Comparison of ENCODE assay signal across 8 mouse cellular contexts in the genomic region with DNA sequence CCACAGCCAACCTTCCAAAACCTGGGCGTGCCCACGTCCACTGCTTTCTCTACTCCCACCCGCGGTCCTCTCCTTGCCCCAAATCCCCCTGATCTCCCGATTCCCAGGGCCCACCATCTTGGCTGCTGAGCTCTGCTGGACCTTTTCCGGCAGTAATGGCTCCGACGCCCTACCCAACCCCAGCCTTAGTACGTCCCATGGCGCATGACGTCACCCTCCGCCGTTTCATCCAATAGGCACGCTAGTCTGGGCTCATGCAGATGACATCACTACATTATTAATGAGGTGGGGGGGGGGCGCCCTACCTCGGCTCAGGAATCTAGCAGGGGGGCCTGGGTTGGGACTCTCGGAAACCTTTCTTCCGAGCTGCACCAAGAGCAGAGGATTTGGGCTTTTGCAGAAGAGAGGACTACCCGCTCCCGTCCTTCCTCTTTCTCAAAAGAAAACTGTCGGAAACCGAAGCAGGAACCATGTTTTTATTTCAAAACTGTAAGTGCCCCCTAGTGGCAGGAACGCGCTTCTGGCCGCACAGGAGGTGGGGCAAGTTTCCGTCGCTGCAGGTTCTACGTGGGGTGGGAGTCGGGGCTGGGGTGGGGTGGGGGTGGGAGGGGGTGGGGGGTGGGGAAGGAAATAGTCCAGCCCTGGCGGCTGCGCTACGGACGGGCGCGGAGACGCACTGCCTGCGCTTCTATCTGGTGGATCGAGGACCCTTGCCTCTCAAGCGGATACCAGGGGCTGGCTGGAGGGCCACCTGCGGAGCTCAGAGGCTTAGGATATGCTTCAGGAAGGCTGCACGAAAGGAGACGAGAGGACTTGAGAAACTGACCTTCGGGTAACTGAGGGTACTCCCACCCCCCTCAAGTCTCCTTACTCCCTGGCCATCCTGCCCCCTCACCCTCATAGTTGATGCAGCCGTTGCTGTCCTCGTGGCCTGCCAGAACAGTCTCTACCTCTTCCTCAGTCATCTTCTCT. TPM values are rescaled to one million over a fixed set of nuclear protein-coding genes. Genes with fewer than 3 reads are reported as not detected.
A peak's percentile ranks its signal among the peaks of the same experiment; 100 is the strongest.
DNase-seq lines count a peak whose midpoint lies in the region; ATAC-seq and TF ChIP-seq lines count a peak whose summit lies in the region.

A gene (minus strand): TSS at position 451 of the 972 bp plus-strand sequence.

- peaks cover 8% of the 10 kb centered on the region for H3K27me3 ChIP-seq in hindbrain, embryonic 10.5 days (ENCODE audit: insufficient read depth, poor library complexity, severe bottlenecking)
- H3K27me3 ChIP-seq in lung, postnatal 0 days (replicated peaks; ENCODE audit: insufficient read depth, low read length): no peaks in the 10 kb centered on the region

- peaks cover 36% of the 10 kb centered on the region for H3K36me3 ChIP-seq in hindbrain, embryonic 10.5 days
- peaks cover 10% of the 10 kb centered on the region for H3K36me3 ChIP-seq in lung, postnatal 0 days (ENCODE audit: insufficient read depth, low read length)

- peak; percentile 80; the same call in 1 of the 2 replicates for TF ChIP-seq EP300 in lung, postnatal 0 days (IDR thresholded peaks at IDR 0.05)

- peak within 1 kb of the TSS; percentile 93 for H3K9ac ChIP-seq in lung, postnatal 0 days (replicated peaks; ENCODE audit: low read depth)

- peak within 1 kb of the TSS; percentile 74 for H3K4me3 ChIP-seq in hindbrain, embryonic 10.5 days
- H3K4me3 ChIP-seq in lung, postnatal 0 days (ENCODE audit: low read depth, low read length): peak within 1 kb of the TSS; percentile 78

- peaks cover 58% of the 10 kb centered on the region for H3K4me1 ChIP-seq in hindbrain, embryonic 10.5 days (replicated peaks)
- H3K4me1 ChIP-seq in lung, postnatal 0 days (ENCODE audit: insufficient read depth, low read depth, low read length): peaks cover 5% of the 10 kb centered on the region; the same call in 1 of the 2 replicates

- no peaks in the 10 kb centered on the region for H3K9me3 ChIP-seq in hindbrain, embryonic 10.5 days
- H3K9me3 ChIP-seq in lung, postnatal 0 days (ENCODE audit: low read length): no peaks in the 10 kb centered on the region

- H3K4me2 ChIP-seq in lung, postnatal 0 days (replicated peaks; ENCODE audit: low read depth, low read length): peak within 1 kb of the TSS; percentile 78

- TF ChIP-seq CTCF in lung, postnatal 0 days (IDR thresholded peaks at IDR 0.05): peak; percentile 79

- peak within 1 kb of the TSS; percentile 95 for H3K27ac ChIP-seq in hindbrain, embryonic 10.5 days
- H3K27ac ChIP-seq in lung, postnatal 0 days (ENCODE audit: low read length): peak within 1 kb of the TSS; percentile 95

- DNase-seq in MN1 (ENCODE audit: low spot score): peak; percentile 100
- DNase-seq in cerebellum, adult 9-10 months: peak; percentile 99
- DNase-seq in hindbrain, embryonic 10.5 days (ENCODE audit: low spot score): peak; percentile 98
- DNase-seq in layer of hippocampus, adult 9-11 months: peak; percentile 98
- peak; percentile 99 for DNase-seq in lung, postnatal 0 days (ENCODE audit: low spot score)
- DNase-seq in ovary, postnatal 14 days (ENCODE audit: low spot score): peak; percentile 97
- peak; percentile 99 for DNase-seq in thymus, postnatal 14 days

- peak; percentile 62 for ATAC-seq in frontal cortex, adult (ENCODE audit: low TSS enrichment)
- peak; percentile 90 for ATAC-seq in lung, postnatal 0 days

- WGBS in hindbrain, embryonic 10.5 days: under 1% methylated on average over 45 of the region's 45 CpGs
- under 1% methylated on average over 43 of the region's 45 CpGs for WGBS in lung, postnatal 0 days

RNA-seq across cellular contexts. Expression of the gene that starts here (rescaled TPM):
- polyA plus RNA-seq in hindbrain, embryonic 10.5 days (2016; fragmentation: Nextera tagmentation; extraction: Ambion mirVana): 866 and 958 TPM in 2 replicates
- 1,888 and 2,049 TPM in 2 replicates for polyA plus RNA-seq in lung, postnatal 0 days (2015; fragmentation: Nextera tagmentation; extraction: Ambion mirVana)

Comparison
In these comparisons a context has a peak if more than half of its experiments do, and no peak if none do; other contexts are left out.
1. Peak in every context shown above with its lines: DNase-seq, ATAC-seq, H3K4me3 ChIP-seq and H3K27ac ChIP-seq.